28 mouse cellular contexts compared by ENCODE assay signal in the genomic region with DNA sequence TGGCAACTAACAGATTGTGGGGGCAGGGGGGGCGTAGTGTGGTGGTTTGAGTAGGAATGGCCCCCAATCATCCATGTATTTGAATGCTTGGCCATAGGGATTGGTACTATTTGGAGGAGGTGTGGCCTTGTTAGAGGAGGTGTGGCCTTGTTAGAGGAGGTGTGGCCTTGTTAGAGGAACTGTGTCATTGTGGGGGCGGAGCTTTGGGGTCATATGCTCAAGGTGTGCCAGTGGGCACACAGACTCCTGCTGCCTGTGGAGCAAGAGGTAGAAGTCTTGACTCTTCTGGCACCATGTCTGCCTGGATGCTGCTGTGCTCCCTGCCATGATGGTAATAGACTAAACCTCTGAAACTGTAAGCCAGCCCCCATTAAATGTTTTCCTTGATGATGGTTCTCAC. TPM values are rescaled to one million over a fixed set of nuclear protein-coding genes. Genes with fewer than 3 reads are reported as not detected.
"Had no signal": no experiment of that assay in that cellular context is flagged by ENCODE, and none has a peak within 500 bp of the region (broad histone marks: within the 10 kb centered on the region; RNA-seq: fewer than 3 reads in every experiment).

No protein-coding gene starts in this region.

- DNase-seq: gastrocnemius, postnatal 10 days; gastrocnemius, postnatal 25 days; heart, adult 18-20 months; heart, postnatal 10 days; heart, postnatal 4 days; kidney, adult 18-20 months; kidney, adult 8-10 months; kidney, postnatal 14 days; kidney, postnatal 36 days; layer of hippocampus, adult 9-11 months; layer of hippocampus, postnatal 36 days; left cerebral cortex, postnatal 4 days had no signal

- H3K27ac ChIP-seq: heart, embryonic 10.5 days; hindbrain, embryonic 10.5 days; hindbrain, embryonic 12.5 days; hindbrain, embryonic 14.5 days; intestine, embryonic 15.5 days; kidney, embryonic 15.5 days; kidney, postnatal 0 days; limb, embryonic 13.5 days; limb, embryonic 15.5 days; liver, embryonic 12.5 days; liver, embryonic 14.5 days had no signal

- H3K9me3 ChIP-seq: heart, embryonic 10.5 days; hindbrain, embryonic 10.5 days; hindbrain, embryonic 12.5 days; intestine, embryonic 15.5 days; kidney, embryonic 15.5 days; limb, embryonic 13.5 days; limb, embryonic 15.5 days; liver, embryonic 12.5 days had no signal

- H3K4me3 ChIP-seq: heart, embryonic 10.5 days; heart, embryonic 12.5 days; hindbrain, embryonic 10.5 days; hindbrain, embryonic 12.5 days; intestine, embryonic 15.5 days; kidney, embryonic 15.5 days; limb, embryonic 13.5 days; limb, embryonic 15.5 days; liver, embryonic 12.5 days had no signal

- H3K27me3 ChIP-seq: heart, embryonic 12.5 days; hindbrain, embryonic 12.5 days; intestine, embryonic 15.5 days; kidney, embryonic 15.5 days; limb, embryonic 13.5 days; limb, embryonic 15.5 days; liver, embryonic 12.5 days had no signal

- H3K4me1 ChIP-seq: heart, embryonic 10.5 days; heart, embryonic 12.5 days; hindbrain, embryonic 10.5 days; hindbrain, embryonic 12.5 days; intestine, embryonic 15.5 days; kidney, embryonic 15.5 days; limb, embryonic 13.5 days; limb, embryonic 15.5 days; liver, embryonic 12.5 days had no signal

- H3K36me3 ChIP-seq: heart, embryonic 10.5 days; heart, embryonic 12.5 days; hindbrain, embryonic 10.5 days; hindbrain, embryonic 12.5 days; intestine, embryonic 15.5 days; kidney, embryonic 15.5 days; limb, embryonic 13.5 days; limb, embryonic 15.5 days; liver, embryonic 12.5 days had no signal

- H3K9ac ChIP-seq: heart, embryonic 12.5 days; hindbrain, embryonic 12.5 days; hindbrain, embryonic 14.5 days; intestine, embryonic 15.5 days; kidney, embryonic 15.5 days; limb, embryonic 13.5 days; limb, embryonic 15.5 days; liver, embryonic 12.5 days; liver, embryonic 14.5 days had no signal

RNA-seq across cellular contexts. Expression of a gene that starts 25.7 kb away (rescaled TPM):
- total RNA-seq: granulocyte monocyte progenitor cell, adult 5-6 weeks; liver, adult 2 months had no signal
- polyA plus RNA-seq: inflammation-experienced regulatory T-cells, adult 6 months; liver, adult 2 months; liver, embryonic 12.5 days; liver, embryonic 14.5 days; liver, embryonic 16.5 days had no signal

RNA-seq across cellular contexts. Expression of a gene that starts 25.9 kb away (rescaled TPM):
- total RNA-seq: granulocyte monocyte progenitor cell, adult 5-6 weeks; liver, adult 2 months had no signal
- polyA plus RNA-seq: inflammation-experienced regulatory T-cells, adult 6 months had no signal
